Mouse (Mus musculus): ENCODE results near the gene Lmtk3.

Lmtk3 gene

GRCm38 (mm10) chr7:45784524-45785372, 1.2 kb downstream of the Lmtk3 start, which contains the start of gene Sult2b1:
Sult2b1 (minus strand) TSS chr7:45784669.
- peak; percentile 56 for DNase-seq

DNA sequence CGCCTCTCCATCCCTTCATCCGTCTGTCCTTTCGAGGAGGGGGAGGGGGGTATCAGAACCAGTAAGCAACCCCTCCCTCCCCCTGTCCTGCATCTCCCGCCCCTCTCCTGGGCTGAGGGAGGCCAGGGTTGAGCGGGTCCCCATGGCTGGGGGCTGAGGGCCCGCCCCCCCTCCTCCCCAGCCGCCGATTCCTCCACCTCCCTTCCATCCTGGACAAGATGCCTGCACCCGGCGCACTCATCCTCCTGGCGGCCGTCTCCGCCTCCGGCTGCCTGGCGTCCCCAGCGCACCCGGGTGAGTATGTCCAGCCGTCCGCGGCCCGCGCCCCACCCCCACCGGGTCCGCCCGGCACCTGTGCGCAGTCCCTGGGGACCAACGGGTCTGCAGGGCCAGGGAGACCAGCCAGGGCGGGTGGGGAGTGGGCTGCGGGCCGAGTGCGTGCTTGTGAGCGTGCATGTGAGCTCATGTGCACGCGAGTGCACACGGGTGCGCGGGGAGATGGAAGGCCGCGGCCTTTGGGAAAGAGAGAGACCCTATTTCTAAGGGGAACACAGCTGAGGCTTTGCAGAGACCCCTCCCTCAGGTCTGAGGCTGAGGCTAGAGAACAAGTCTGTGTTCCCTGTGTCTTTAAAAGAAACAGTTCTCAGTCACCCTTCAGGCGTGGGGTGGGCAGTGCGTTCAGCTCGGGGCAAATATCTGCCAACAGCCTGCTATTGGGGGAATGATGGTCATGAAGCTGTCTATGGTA, 2.0 kb downstream of the Lmtk3 start:
- DNase-seq = no peak

GRCm38 (mm10) chr7:45786136-45786578, 2.6 kb downstream of the Lmtk3 start:
- DNase-seq = no peak

- DNase-seq = no peak
Observed at GRCm38 (mm10) chr7:45786661-45787413, 3.3 kb downstream of the Lmtk3 start.

DNA sequence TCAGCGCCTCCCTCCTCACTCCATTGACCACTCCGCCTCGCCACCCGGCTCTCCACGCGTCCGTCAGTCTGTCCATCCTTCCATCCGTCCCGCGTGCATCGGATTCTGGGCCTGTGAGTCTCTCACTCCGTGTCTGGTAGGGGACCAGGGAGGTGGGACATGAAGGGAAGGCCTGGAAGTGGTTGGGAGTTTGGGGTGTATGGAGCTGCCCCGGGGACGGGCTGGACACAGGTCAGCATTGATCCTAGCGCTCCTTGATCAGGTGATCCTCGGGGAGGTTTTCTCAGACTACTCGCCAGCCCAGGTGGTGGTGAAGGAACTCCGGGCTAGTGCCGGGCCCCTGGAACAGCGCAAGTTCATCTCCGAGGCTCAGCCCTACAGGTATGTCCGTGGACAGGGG, 4.1 kb downstream of the Lmtk3 start:
- DNase-seq = no peak

DNA sequence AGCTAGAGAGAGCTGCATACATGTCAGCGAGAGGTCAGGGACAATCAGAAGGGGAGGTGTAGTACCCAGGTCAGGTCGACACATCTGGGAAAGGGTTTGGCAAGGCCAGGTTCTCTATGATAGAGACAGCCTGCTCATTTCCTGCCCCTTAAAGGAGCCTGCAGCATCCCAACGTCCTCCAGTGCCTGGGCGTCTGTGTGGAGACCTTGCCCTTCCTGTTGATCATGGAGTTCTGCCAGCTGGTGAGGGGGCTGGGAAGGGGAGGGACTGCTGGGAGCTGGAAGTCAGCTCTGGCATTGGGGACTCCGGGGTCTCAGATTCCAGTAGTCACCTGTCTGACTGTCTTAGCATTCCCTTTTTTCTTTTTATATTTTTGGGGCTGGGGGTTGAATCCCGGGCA, 7.2 kb downstream of the Lmtk3 start:
- DNase-seq = no peak

GRCm38 (mm10) chr7:45791756-45792490, 8.4 kb downstream of the Lmtk3 start:
- DNase-seq = no peak

DNA sequence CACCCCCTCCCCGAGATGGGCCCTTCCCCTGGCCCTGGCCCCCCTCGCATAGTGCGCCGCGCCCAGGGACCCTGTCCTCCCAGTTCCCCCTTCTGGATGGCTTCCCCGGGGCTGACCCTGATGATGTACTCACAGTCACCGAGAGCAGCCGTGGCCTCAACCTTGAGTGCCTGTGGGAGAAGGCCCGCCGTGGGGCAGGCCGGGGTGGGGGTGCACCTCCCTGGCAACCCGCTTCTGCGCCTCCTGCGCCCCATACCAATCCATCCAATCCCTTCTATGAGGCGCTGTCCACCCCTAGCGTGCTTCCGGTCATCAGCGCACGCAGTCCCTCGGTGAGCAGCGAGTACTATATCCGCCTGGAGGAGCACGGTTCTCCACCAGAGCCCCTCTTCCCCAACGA, 9.7 kb downstream of the Lmtk3 start:
- no peak for DNase-seq

DNA sequence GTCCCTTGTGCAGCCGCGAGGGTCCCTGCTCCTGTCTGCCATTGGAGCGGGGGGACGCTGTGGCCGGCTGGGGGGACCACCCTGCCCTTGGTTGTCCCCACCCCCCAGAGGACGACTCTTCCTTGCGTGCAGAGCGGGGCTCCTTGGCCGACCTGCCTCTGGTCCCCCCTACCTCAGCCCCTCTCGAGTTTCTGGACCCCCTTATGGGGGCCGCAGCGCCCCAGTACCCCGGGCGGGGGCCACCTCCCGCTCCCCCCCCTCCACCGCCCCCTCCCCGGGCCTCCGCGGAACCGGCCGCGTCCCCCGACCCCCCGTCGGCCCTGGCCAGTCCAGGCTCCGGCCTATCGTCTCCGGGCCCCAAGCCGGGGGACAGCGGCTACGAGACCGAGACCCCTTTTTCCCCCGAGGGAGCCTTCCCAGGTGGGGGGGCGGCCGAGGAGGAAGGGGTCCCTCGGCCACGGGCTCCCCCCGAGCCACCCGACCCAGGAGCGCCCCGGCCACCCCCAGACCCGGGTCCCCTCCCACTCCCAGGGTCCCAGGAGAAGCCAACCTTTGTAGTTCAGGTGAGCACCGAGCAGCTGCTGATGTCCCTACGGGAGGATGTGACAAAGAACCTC, 10.5 kb downstream of the Lmtk3 start:
- no peak for DNase-seq

- no peak for DNase-seq
Observed at GRCm38 (mm10) chr7:45794971-45795370, 11.4 kb downstream of the Lmtk3 start.

GRCm38 (mm10) chr7:45796950-45797349, 13.4 kb downstream of the Lmtk3 start:
- no peak for DNase-seq

- DNase-seq = no peak
Observed at GRCm38 (mm10) chr7:45797661-45798510, 14.3 kb downstream of the Lmtk3 start.

- DNase-seq = peak; percentile 55
Observed at GRCm38 (mm10) chr7:45798511-45798836, 14.9 kb downstream of the Lmtk3 start.

DNA sequence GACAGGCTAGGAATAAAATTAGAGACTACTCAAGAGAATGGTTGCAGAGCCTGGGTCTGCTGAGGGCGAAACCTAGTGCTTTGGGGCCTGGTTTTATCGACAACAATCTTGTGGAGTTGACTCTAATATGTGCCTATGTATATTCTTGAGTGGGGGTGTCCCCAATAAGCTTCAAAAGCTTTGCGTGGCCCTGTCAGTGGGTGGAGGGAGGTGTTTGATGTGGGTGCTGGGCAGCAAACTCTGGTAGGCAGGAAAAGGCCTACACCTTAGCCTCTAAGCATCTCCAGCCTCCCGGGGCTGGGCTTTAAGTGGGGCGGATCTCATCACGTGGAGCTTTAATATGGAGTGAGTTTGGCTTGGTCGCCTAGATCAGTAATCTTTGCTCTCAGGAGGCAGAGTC, 15.4 kb downstream of the Lmtk3 start:
- no peak for DNase-seq

DNA sequence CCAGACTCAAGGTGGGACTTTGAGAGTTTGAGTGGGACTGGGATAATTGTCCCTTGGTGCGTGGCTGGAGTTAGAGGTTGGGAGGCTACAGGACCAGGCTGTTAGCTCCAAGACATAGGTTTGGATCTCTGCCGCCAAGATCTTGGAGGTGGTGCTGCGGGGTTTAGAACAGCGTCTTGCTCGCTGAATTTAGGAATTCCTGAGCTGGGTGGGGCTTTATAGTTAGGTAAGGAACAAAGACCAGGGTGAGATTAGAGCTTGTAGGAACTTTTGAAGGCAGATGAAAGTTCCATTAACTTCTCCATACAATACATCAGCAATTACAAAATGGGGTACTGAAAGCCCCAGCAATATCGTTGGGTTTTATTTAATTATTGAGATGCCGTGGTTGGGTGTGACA, 16.5 kb downstream of the Lmtk3 start:
- DNase-seq = no peak

DNA sequence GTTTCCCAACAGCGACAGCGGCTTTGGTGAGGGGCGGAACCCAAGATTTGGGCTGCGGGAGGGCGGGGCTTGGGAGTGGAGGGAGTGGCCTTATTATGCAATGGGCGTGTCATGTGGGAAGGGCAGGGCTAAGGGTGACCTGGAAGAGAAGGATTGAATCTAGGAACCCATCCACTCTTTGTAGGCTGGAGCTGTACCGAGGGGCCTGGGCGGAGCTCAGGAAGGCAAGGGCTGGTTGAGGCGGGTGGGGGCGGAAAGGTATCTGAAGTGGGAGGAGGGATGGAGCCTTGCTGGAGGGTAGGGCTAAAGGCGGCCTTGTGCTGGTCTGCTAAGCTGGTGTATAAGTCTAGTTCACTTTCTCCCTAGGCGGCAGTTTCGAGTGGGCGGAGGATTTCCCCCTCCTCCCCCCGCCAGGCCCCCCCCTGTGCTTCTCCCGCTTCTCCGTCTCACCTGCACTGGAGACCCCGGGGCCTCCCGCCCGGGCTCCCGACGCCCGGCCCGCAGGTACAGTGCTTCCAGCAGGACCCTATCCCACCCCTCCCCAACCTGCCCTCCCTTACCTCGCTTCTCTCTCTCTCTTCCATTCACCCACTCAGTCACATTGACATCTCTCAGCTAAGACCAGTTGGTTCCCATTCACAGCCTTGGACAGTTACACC, 17.1 kb downstream of the Lmtk3 start:
- DNase-seq = peak; percentile 51

DNA sequence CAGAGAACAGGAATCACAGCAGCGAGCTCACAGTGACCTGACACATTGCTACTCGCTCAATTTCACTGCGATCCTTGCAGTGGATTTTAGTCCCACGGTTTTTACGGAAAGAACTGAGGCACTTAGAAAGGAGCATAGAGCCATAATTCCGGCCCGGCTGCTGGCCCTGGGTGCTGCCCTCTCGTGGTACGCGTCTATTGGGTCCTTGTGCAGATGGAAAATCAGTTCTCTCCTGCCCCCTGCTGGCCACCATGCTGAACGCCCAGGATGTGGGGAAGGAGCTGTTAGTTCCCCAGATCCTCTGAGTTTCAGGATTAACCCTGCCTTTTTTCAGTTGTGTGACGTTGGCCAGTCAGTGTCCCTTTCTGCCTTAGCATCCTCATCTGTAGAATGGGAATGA, 17.8 kb downstream of the Lmtk3 start:
- DNase-seq = peak; percentile 96

DNA sequence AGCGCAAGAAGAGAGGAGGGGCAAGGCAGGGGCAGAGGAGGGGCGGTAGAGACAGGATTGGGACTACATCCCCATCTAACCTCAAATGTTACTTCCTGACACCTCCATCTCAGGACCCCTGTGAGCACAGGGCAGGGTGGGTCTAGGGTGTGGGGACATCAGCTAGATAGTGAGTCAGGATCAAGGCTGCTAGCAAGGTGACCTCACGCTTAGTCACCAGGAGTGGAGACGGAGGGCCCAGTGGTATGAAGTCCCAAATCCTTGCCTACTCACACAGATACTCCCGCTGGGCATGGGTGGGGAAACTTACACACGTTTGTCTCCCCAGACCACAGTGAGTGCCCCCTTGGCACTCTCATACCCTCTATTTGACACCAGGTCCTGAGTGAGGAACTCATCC, 19.0 kb downstream of the Lmtk3 start:
- no peak for DNase-seq

- DNase-seq = no peak
Observed at GRCm38 (mm10) chr7:45805941-45806340, 22.4 kb downstream of the Lmtk3 start.

- DNase-seq = no peak
Observed at GRCm38 (mm10) chr7:45808471-45808870, 24.9 kb downstream of the Lmtk3 start.

Data from kidney, adult 9 months (tissue).